Mouse (Mus musculus) urinary bladder, postnatal 4 days (tissue): ENCODE measurements at regions not wholly inside any gene's neighbourhood (a gene's known extent, or its start where the extent isn't known, plus 50 kb on each side); places are given as distances from the start of the nearest gene placed in this dataset.
A peak's percentile ranks its signal among the peaks of the same experiment; 100 is the strongest.

Source experiments
- DNase-seq, 2 experiments: peaks; one replicate each; pipeline ENCODE4 v3.0.0; 2021 to 2022; ENCODE audit warnings: low spot score in 2 of 2

GRCm38 (mm10) chr6:50968546-50968945 is 314.3 kb upstream of the Npvf start:
- no peak for DNase-seq

DNA sequence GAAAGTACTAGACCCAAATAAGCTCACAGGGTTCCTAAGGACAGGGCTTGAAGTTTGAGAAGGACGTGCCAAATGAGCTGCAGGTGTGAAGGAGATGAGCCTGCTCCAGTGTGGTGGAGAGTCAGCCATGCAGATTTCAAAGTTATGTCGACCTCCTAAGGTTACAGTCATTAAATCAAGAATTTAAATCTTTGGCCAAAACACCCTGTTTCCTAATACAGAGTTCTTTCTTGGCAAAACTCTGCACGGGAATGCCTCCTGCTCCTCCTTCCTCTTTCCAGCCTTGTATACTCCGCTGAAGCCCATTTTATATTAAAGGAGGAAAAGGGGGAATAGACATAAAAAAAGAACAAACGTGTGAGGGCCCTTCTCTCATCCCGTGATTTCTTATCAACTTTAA is 315.1 kb upstream of the Npvf start:
- no peak for DNase-seq

GRCm38 (mm10) chr6:50969997-50970396 is 315.8 kb upstream of the Npvf start:
- DNase-seq, result no peak

GRCm38 (mm10) chr6:50970770-50971169 is 316.5 kb upstream of the Npvf start:
- no peak for DNase-seq

- no peak for DNase-seq
These were observed 318.0 kb upstream of the Npvf start for GRCm38 (mm10) chr6:50972268-50972667.

GRCm38 (mm10) chr6:50973231-50973654 is 319.0 kb upstream of the Npvf start:
- peak in 1 of 2 experiments; percentile 54 for DNase-seq

DNA sequence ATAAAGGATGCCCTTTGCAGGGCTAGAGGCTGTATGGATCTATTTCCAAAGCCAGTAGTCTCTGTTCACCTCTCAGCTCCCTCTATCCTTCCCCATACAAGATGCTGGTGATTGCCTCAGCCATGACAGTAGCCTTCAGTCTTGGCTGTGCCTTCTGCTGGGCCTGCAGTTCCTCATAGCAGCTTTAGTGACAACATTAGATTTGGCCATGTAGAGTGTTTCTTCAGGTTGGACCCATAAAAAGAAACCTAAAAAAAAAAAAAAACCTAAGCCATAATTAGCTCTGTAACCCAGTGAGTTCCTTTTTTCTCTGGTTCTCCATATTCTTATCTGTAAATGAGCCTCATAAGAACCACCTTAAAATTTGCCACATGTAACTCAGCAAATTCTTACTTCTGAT is 319.6 kb upstream of the Npvf start:
- DNase-seq, result no peak

DNA sequence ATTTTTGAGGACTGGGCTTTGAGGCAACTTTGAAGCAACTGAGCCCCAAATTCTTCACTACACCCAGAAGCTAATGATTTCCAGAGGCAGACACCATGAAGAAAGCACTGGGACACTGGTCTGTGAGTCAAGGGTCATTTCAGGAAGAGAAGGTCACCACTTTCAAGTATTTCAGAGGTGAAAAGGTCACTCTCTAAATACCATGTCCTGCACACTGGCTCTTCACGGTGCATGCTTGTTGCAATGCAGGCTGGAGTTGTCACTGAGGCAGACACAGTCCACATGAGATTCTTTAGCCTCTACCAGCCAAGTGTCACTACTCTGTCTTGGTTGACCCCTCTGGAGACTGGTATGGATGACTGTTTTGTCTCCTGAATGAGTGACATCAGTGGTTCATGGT is 320.7 kb upstream of the Npvf start:
- no peak for DNase-seq

DNA sequence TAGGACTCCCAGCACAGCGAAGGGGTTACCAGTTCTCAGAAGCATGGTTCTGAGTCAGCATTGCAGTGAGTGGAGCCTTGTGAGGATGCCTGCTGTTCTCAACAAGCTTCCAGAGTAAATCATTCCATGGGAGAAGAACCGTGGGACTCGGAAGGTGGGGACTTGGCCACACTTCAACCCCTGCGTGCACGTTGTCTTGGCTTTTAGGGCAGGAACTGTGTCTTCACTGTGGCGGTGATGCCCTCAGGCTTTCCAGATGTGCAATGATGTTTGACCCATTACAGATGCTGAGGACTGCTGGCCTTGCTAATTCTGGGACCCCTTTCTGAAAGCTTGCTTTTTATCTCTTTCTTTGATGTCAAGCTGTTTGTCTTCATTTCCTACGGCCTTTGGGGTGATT is 322.7 kb upstream of the Npvf start:
- DNase-seq, result no peak

GRCm38 (mm10) chr6:50977381-50977780 is 323.1 kb upstream of the Npvf start:
- DNase-seq, result no peak

GRCm38 (mm10) chr6:50978016-50978415 is 323.8 kb upstream of the Npvf start:
- DNase-seq, result no peak

DNA sequence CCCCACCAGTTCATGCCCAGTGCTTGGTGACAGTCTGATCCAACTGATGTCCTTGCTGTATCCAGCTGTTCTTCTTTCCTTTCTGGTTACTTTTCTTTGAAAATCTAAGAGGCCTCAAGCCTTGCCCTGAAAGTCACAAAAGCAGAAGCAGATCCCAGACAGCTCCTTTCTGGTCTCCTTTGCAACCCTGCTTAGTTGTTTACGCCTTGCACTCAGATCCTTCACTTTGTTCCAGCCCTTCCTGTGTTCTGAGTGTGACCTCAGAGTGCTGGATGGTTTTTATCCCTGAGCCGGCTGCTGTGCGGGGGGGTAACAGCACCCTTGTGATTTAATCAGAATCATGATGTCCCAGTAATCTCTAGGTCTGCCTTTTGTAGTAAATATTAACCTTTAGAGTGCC is 324.3 kb upstream of the Npvf start:
- no peak for DNase-seq

DNA sequence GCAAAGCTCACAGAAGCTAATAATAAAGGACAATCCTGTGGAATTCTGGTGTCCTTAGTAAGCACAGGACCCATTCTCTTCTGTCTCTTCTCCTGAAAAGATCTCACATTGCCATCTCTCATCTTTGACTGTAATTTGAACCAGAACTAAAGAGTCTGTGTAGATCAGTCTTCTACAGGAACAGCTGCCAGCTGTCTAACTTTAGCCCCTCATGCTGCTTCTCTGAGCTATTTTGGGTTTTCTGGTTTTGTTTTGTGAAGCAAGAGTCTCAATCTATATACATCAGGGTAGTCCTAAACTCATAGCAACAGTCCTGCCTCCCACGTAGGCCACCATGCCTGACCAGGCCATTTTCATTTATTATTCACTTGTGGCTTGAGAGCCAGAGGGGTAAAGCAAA is 325.5 kb upstream of the Npvf start:
- DNase-seq, result no peak

DNA sequence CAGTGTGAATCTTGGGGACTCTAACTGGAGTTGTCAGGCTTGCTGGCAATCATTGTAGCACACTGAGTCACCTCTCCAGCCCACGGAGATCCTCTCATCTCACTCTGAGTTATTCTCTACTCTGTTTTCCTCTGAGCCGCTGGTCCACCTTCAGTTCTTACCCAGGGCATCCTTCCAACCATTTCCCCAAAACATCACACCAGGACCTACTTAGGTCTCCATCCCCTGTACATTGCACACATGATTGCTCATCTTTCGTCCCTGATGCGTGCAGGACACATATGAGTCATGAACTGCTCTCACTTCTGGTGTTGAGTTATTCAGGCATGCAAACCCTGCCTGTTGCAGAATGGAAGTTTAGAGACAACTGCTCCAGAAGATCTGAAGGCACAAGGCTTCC is 326.1 kb upstream of the Npvf start:
- DNase-seq, result no peak

DNA sequence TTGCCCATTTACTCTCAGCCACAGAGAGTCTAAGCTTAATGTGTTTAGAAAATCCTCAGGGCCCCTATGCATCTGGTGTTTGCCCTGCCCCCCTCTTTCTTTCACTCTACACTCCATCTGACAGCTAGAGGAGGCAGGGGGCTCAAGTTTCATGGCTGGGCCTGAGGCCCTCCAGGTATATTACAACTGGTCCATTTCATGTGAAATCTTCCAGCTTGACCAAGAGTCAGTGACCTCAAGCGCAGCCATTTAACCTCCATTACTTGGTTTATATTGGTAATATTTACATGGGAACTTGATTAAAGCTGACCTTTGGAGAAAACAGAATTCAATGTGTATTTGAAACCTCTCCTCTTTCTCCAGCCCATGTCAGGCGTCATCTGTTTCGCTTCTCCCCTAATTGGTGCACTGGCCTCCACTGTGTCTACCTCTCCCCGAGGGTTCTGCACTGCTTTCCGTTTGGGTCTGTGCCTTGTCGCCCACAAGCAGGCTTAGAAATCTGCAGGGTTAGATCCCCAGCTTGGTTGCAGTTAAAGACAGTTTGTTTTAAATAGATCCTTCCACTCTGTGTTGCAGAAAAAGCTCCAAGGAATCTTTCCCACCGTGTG is 327.6 kb upstream of the Npvf start:
- DNase-seq, result no peak

GRCm38 (mm10) chr6:50982856-50983255 is 328.6 kb upstream of the Npvf start:
- no peak for DNase-seq

GRCm38 (mm10) chr6:50983511-50984099 is 329.4 kb upstream of the Npvf start:
- no peak for DNase-seq

DNA sequence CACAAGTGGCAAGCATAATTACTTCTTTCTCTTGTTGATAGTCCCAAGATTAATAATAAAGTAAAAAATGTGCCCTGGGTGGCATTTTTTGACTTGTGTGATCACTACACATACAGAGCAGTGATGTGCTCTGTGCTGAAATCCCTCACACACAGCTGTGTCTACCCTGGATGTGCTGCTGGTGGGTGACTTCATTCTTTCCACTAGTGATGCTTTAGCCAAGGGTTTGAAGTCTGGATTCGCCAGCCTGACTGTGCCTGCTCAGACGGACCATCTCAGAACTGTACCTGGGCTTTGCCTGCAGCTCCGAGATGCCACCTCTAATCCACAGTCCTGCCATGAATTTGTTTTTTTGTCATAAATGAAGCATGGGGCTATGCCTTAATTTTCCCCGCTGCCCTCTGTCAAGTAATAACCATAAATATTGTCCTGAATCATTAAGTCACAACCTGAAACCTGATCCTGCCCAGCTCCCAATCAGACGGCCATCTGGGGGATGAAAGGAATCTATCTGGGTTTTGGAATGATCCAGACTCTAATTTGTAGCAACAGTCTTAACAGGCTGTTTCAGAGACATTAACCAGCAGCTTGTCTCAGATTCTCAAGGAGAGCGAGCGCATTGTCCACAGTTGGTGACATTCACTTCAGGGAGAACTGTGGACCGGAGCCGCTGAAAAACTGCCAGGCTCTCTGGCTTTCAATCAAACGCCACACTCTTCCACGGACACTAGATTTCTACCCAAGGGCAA is 330.1 kb upstream of the Npvf start:
- DNase-seq, result no peak

GRCm38 (mm10) chr6:50986270-50986924 is 332.2 kb upstream of the Npvf start:
- DNase-seq, result no peak

- DNase-seq, result no peak
These were observed 334.3 kb upstream of the Npvf start for GRCm38 (mm10) chr6:50988561-50988960.

- no peak for DNase-seq
These were observed 337.4 kb upstream of the Npvf start for GRCm38 (mm10) chr6:50991528-50992125.

- DNase-seq, result no peak
These were observed 339.7 kb upstream of the Npvf start for GRCm38 (mm10) chr6:50993952-50994351.
